Mouse (Mus musculus): ENCODE measurements around the gene Ache.

DNA sequence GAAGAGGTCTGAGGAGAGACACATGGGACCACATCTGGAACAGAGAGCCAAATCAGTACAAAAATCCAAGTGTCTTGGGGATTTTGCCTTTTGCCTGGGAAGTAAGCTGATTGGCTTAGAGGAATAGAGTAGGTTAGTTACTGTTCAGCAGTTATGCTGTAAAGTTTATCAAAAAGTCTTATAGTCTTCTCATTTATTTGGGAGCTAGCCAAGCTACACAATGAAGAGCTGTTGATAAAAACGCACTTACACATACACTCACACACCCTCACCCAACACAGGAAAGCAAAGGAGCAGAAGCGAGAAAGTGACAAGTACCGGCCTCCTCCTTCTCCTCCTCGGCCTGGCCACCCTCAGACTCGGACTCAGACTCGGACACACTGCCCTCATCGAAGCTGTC, 11.9 kb downstream of the Ache start:
- TF ChIP-seq CTCF (conservative IDR thresholded peaks at IDR 0.05; ENCODE audit: low read length) (no peak), POU5F1 (IDR thresholded peaks at IDR 0.05; ENCODE audit: borderline replicate concordance, low read length) (no peak), NANOG (IDR thresholded peaks at IDR 0.05; ENCODE audit: borderline replicate concordance, low read length) (no peak)

Measured in E14TG2a.4 (cell line).